Mouse (Mus musculus) ovary, postnatal 36 days (tissue): ENCODE measurements around the gene 1700080E11Rik.
"Not testable (repeated sequence)": the region's sequence is repeated elsewhere in the genome, so short reads cannot be mapped to it uniquely, and the experiment has no call there.

Source experiments
- DNase-seq: peaks from one replicate; pipeline ENCODE4 v3.0.0; 2022; ENCODE audit warnings: low spot score, mixed read lengths

Gene 1700080E11Rik

GRCm38 (mm10) chr9:105144992-105145391, at the start of gene 1700080E11Rik:
Gene 1700080E11Rik (minus strand): TSS chr9:105145092.
- DNase-seq = no peak

- no peak for DNase-seq
Measured at GRCm38 (mm10) chr9:105186725-105187124, 41.8 kb upstream of the 1700080E11Rik start.

GRCm38 (mm10) chr9:105182392-105182791, 37.5 kb upstream of the 1700080E11Rik start:
- no peak for DNase-seq

GRCm38 (mm10) chr9:105139204-105139603, 5.7 kb downstream of the 1700080E11Rik start:
- DNase-seq = no peak

- DNase-seq = no peak
Measured at GRCm38 (mm10) chr9:105136404-105136803, 8.5 kb downstream of the 1700080E11Rik start.

- DNase-seq = no peak
Measured at GRCm38 (mm10) chr9:105134536-105134935, 10.4 kb downstream of the 1700080E11Rik start.

GRCm38 (mm10) chr9:105132002-105132367, 12.9 kb downstream of the 1700080E11Rik start:
- DNase-seq = no peak

GRCm38 (mm10) chr9:105131253-105132001, 13.5 kb downstream of the 1700080E11Rik start, which contains the start of gene Nudt16:
Gene Nudt16 (minus strand): TSS chr9:105131824.
- peak; percentile 83 for DNase-seq

GRCm38 (mm10) chr9:105130331-105130730, 14.6 kb downstream of the 1700080E11Rik start:
- DNase-seq = no peak

- not testable (repeated sequence) for DNase-seq
Measured at GRCm38 (mm10) chr9:105125206-105125605, 19.7 kb downstream of the 1700080E11Rik start.

- no peak for DNase-seq
Measured at GRCm38 (mm10) chr9:105103893-105104292, 41.0 kb downstream of the 1700080E11Rik start.

- no peak for DNase-seq
Measured at GRCm38 (mm10) chr9:105101911-105102310, 43.0 kb downstream of the 1700080E11Rik start.

- no peak for DNase-seq
Measured at GRCm38 (mm10) chr9:105100807-105101570, 43.9 kb downstream of the 1700080E11Rik start.
